Mouse (Mus musculus) Patski (cell line): ENCODE measurements around the gene Olfr575. TPM values are rescaled to one million over a fixed set of nuclear protein-coding genes. Genes with fewer than 3 reads are reported as not detected.

Experiments
- ATAC-seq: fragments of 100-300 bp; one replicate; pipeline ENCODE4 v1.8.0; 2021
- CTCF ChIA-PET: fragments of 350-600 bp; sonication (Branson Sonifier 250); formaldehyde crosslinking; loops from one replicate; lab custom pipeline; 2022; ENCODE audit warnings: inconsistent platforms; lab: Charles Lee
- POLR2A ChIA-PET: fragments of 350-600 bp; sonication (Branson Sonifier 250); formaldehyde crosslinking; loops from one replicate; lab custom pipeline; 2022; ENCODE audit warnings: antibody characterized with exemption, inconsistent platforms; lab: Charles Lee
- DNase-seq: peaks from one replicate; pipeline ENCODE4 v3.0.0-alpha.2; 2011; ENCODE audit warnings: low read depth, low spot score
- H3K27me3 ChIP-seq: fragments of 371-371 bp; one replicate; pipeline ENCODE4 v1.5.1; 2021
- CTCF ChIP-seq: fragments of 100-300 bp; IDR thresholded peaks from one replicate; pipeline ENCODE4 v1.5.1; 2021
- in situ Hi-C: fragments of 300-500 bp; cut with MboI; formaldehyde crosslinking; loops from 3 replicates; pipeline ENCODE4 v1.11.1; 2018; ENCODE audit warnings: low pct_unique_long_range_greater_than_20kb, mixed read lengths
- polyA plus RNA-seq: library from polyadenylated mRNA; unstranded; gene quantifications from one replicate; pipeline ENCODE4 v1.2.3, GENCODE M21; 2021

Olfr575 gene
- not detected for polyA plus RNA-seq

DNA sequence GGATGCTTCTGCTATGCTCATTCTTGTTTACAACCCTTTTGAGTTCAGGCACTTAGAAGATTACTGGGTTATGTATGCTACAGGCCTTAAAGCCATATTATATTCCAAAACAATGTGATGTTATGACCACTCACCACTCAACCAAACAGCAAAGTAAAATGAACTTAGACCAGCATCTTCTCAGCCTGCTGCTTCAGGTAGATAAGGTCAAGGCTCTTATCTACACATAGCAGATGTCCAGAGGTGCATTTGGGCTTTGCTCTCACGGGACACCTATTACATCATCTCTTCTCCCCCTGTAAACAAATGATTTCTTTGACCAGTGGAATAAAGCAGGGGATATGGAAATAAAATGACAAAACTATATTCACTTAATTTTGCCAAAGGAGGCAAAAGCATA lies at the start of gene Olfr575:
TSS of gene Olfr575 (minus strand) at position 183 of the 400 bp plus-strand sequence.
- no peak for ATAC-seq
- DNase-seq = no peak
- CTCF ChIA-PET = no interaction called here
- POLR2A ChIA-PET = no interaction called here
- no peak for TF ChIP-seq CTCF
- H3K27me3 ChIP-seq = no peaks in the 10 kb centered on the region
- in situ Hi-C loops = no loop called here

DNA sequence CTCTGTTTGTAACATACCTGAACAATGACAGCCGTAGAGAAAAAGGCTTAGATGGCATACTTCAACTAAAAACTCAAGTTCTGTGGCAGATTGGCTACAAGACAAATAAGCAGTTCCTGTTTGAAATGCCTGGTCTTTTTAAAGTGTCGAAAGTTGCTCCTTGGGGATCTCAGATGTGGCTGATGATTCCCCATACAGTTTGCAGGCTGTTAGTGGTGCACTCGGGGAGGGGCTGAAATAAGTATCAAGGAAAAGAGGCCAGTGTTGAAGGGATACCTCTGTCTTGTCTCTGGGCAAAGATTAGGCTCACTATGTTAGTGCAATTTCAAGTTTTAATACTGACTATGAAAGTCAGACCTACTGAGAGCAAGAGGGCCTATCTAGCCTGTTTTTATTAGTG lies 30.6 kb upstream of the Olfr575 start, which contains the start of gene Olfr578:
TSS of gene Olfr578 (minus strand) at position 101 of the 400 bp plus-strand sequence.
- ATAC-seq = no peak
- no peaks in the 10 kb centered on the region for H3K27me3 ChIP-seq
- no peak for TF ChIP-seq CTCF
- CTCF ChIA-PET = no interaction called here
- in situ Hi-C loops = no loop called here
- no peak for DNase-seq
- POLR2A ChIA-PET = no interaction called here

DNA sequence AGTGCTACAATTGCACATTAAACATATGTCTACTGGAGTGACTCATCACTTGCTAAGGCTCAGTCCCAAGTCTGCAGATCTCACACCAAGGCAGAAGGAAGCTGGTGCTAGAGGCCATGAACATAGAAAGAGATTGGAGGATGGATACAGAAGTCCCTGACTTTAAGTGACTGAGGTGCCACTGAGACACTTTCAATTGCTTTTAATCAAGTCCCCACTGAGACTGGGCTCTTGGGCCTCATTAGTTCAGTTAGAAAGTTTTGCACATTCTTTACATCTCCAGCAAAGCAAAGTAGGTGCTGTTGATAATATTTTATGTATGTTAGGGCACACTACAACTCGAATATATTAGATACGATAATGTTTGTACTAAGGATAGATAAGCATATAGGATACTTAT lies 17.3 kb upstream of the Olfr575 start, which contains the start of gene Olfr577:
TSS of gene Olfr577 (minus strand) at position 101 of the 400 bp plus-strand sequence.
- ATAC-seq (no peak), DNase-seq (no peak)
- ChIA-PET CTCF (no interaction called here), POLR2A (no interaction called here)
- no peaks in the 10 kb centered on the region for H3K27me3 ChIP-seq
- in situ Hi-C loops = no loop called here
- TF ChIP-seq CTCF = no peak

GRCm38 (mm10) chr7:102974399-102974798 lies 15.8 kb upstream of the Olfr575 start:
- DNase-seq (no peak), ATAC-seq (no peak)
- in situ Hi-C loops = no loop called here
- ChIA-PET CTCF (no interaction called here), POLR2A (no interaction called here)
- no peaks in the 10 kb centered on the region for H3K27me3 ChIP-seq
- TF ChIP-seq CTCF = no peak

- ChIA-PET CTCF (no interaction called here), POLR2A (no interaction called here)
- no peak for DNase-seq
- TF ChIP-seq CTCF = no peak
- in situ Hi-C loops = no loop called here
- peaks cover 6% of the 10 kb centered on the region for H3K27me3 ChIP-seq
- no peak for ATAC-seq
Observed at GRCm38 (mm10) chr7:102962360-102962759, 3.8 kb upstream of the Olfr575 start, which contains the start of gene Olfr576. TSS of gene Olfr576 (plus strand) at chr7:102962660.

GRCm38 (mm10) chr7:102958137-102958536 lies 438 bp downstream of the Olfr575 start:
- H3K27me3 ChIP-seq = no peaks in the 10 kb centered on the region
- in situ Hi-C loops = no loop called here
- DNase-seq = no peak
- CTCF ChIA-PET = no interaction called here
- POLR2A ChIA-PET = no interaction called here
- no peak for ATAC-seq
- no peak for TF ChIP-seq CTCF

DNA sequence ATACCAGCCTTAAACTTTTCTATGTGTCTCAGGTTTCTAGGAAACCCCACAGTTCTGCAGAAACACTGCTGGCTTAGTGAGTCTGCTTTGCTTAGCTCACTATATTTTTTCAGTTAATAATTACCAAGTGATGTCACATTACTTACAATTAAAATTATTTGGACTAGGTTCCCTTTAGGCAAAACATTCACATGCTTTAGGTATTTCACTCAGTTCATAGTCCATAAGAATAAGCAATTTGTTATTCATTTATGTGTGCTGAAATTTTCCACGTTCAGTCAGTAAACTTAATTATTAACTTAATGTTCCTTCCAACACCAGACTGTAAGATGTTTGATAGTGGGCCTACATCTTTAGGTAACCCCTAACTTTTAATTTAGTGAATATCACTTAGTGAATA lies 7.8 kb downstream of the Olfr575 start:
- POLR2A ChIA-PET = no interaction called here
- no peak for TF ChIP-seq CTCF
- CTCF ChIA-PET = no interaction called here
- in situ Hi-C loops = no loop called here
- no peak for ATAC-seq
- no peaks in the 10 kb centered on the region for H3K27me3 ChIP-seq
- DNase-seq = no peak

DNA sequence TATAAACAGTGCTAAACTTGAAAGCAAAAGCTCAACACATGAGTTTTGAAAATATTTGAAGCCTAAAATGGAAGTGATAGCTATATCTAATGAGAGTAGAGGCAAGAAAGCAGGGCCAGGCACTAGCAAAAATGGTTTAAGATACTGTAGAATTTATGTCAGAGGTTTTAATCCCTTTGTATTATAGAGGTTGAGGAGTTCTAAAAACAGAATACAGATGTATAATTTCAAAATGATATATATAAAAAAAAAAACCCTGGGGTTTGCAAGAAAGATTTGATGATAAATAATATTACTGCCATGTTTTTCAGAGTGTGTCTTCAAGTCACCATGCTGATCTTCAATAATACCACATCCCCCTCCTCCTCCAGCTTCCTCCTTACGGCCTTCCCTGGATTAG lies 10.4 kb downstream of the Olfr575 start, which contains the start of gene Olfr574:
TSS of gene Olfr574 (plus strand) at position 301 of the 400 bp plus-strand sequence.
- DNase-seq = no peak
- ChIA-PET CTCF (no interaction called here), POLR2A (no interaction called here)
- no peaks in the 10 kb centered on the region for H3K27me3 ChIP-seq
- in situ Hi-C loops = no loop called here
- no peak for ATAC-seq
- TF ChIP-seq CTCF = no peak

GRCm38 (mm10) chr7:102943417-102943816 lies 15.2 kb downstream of the Olfr575 start:
- ChIA-PET POLR2A (no interaction called here), CTCF (no interaction called here)
- in situ Hi-C loops = no loop called here
- TF ChIP-seq CTCF = no peak
- no peak for DNase-seq
- no peak for ATAC-seq
- H3K27me3 ChIP-seq = no peaks in the 10 kb centered on the region

DNA sequence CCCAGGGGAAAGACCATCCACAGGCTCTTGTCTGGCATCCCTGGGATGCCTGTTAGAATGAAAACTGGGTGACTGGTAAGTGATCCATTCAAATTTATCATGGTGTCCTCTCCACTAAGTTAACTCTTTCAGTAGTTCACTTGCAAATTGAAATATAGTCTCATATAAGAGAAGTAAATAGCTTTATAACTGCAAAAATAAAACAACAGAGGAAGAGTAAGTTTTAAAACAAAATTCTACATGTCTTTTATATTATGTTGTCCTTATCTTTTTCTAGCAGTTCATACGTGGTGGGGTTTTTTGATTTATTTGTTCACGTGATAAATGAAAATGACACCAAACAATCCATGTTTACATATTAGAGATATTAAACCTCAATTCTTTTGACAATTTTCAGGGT lies 16.1 kb downstream of the Olfr575 start, which contains the start of gene Olfr573-ps1:
TSS of gene Olfr573-ps1 (minus strand) at position 101 of the 400 bp plus-strand sequence.
- ChIA-PET POLR2A (no interaction called here), CTCF (no interaction called here)
- TF ChIP-seq CTCF = no peak
- no peak for DNase-seq
- in situ Hi-C loops = no loop called here
- ATAC-seq = no peak
- H3K27me3 ChIP-seq = no peaks in the 10 kb centered on the region

DNA sequence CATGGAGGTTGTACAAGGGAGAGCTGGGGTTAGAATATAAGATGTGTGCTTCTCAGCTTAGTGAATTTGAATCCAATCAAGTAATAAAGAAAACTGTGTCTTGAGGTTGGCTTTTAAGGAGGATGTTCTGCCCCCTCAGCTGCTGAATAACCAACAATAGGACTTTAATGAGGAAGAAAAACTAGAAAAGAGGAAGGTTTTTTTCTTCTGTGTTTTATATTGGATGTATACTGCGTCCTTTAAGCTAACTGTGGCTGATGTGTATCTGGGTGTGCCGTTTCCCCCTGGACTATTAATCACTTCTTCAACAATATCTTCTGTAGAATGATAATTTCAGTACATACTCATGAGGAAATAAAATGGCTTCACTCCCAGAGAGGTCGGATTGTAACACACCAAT lies 31.5 kb downstream of the Olfr575 start:
- in situ Hi-C loops = no loop called here
- peaks cover 4% of the 10 kb centered on the region for H3K27me3 ChIP-seq
- DNase-seq (no peak), ATAC-seq (no peak)
- CTCF ChIA-PET = no interaction called here
- TF ChIP-seq CTCF = no peak
- POLR2A ChIA-PET = no interaction called here

- DNase-seq (no peak), ATAC-seq (no peak)
- TF ChIP-seq CTCF = no peak
- ChIA-PET POLR2A (no interaction called here), CTCF (no interaction called here)
- peaks cover 4% of the 10 kb centered on the region for H3K27me3 ChIP-seq
- in situ Hi-C loops = loop anchor here (5.0 kb wide), 1 partner anchor 257 kb away; no protein-coding TSS in a partner anchor
Observed at GRCm38 (mm10) chr7:102924109-102924508, 34.5 kb downstream of the Olfr575 start, which contains the start of gene Olfr572. TSS of gene Olfr572 (plus strand) at chr7:102924409.
